ENCODE assay signal across 11 mouse cellular contexts in genomic region chr13:71403654-71404560, GRCm38 (mm10).
DNase-seq lines count a peak whose midpoint lies in the region; ATAC-seq lines count a peak whose summit lies in the region.
"Had no signal": no experiment of that assay in that cellular context is flagged by ENCODE, and none has a peak within 500 bp of the region (broad histone marks: within the 10 kb centered on the region; RNA-seq: fewer than 3 reads in every experiment).

No protein-coding gene starts in this region.

- H3K9me3 ChIP-seq in forebrain, embryonic 11.5 days (ENCODE audit: control insufficient read depth, low read length), result no peaks in the 10 kb centered on the region
- no peaks in the 10 kb centered on the region for H3K9me3 ChIP-seq in forebrain, embryonic 10.5 days

- ATAC-seq in forebrain, embryonic 11.5 days (replicated peaks; ENCODE audit: low FRiP score), result peak; percentile 56; the same call in 1 of the 2 replicates
- ATAC-seq: inflammation-experienced regulatory T-cells, adult 6 months had no signal

- H3K27me3 ChIP-seq in forebrain, embryonic 11.5 days (ENCODE audit: control insufficient read depth, insufficient read depth, low read length), result no peaks in the 10 kb centered on the region
- H3K27me3 ChIP-seq in forebrain, embryonic 10.5 days (ENCODE audit: poor library complexity, severe bottlenecking), result no peaks in the 10 kb centered on the region

- H3K36me3 ChIP-seq in forebrain, embryonic 11.5 days (ENCODE audit: control insufficient read depth, insufficient read depth, low read length), result no peaks in the 10 kb centered on the region
- no peaks in the 10 kb centered on the region for H3K36me3 ChIP-seq in forebrain, embryonic 10.5 days (replicated peaks)

- WGBS in forebrain, embryonic 11.5 days, result 57% methylated on average over 21 of the region's 21 CpGs
- 65% methylated on average over 21 of the region's 21 CpGs for WGBS in forebrain, embryonic 10.5 days

- no peak overlapping the region for H3K9ac ChIP-seq in forebrain, embryonic 11.5 days (ENCODE audit: low read length)

- no peak overlapping the region for H3K4me3 ChIP-seq in forebrain, embryonic 11.5 days (ENCODE audit: low read depth, low read length)
- H3K4me3 ChIP-seq in forebrain, embryonic 10.5 days, result no peak overlapping the region

- DNase-seq in forebrain, embryonic 11.5 days (ENCODE audit: low spot score), result no peak
- no peak for DNase-seq in forebrain, embryonic 10.5 days (ENCODE audit: extremely low spot score, low spot score)
- DNase-seq in frontal cortex, adult 2 months (ENCODE audit: extremely low spot score in 1 of 2, low spot score in 1 of 2), result peak; percentile 40 to 69
- peak; percentile 15 to 19 for DNase-seq in layer of hippocampus, postnatal 36 days
- peak; percentile 18 for DNase-seq in retina, embryonic 14.5 days (ENCODE audit: low spot score)
- no peak for DNase-seq in T-cell, adult 2 months (ENCODE audit: low spot score)
- DNase-seq in cerebellum, adult 11 months, result no peak
- no peak for DNase-seq in adrenal gland, adult (ENCODE audit: inconsistent age in 2 of 2, low spot score in 1 of 2)
- DNase-seq: cerebellum, adult 11-12 months; gastrocnemius, postnatal 14 days had no signal

- H3K27ac ChIP-seq in forebrain, embryonic 11.5 days (ENCODE audit: low read depth, low read length), result no peak overlapping the region
- H3K27ac ChIP-seq in forebrain, embryonic 10.5 days, result no peak overlapping the region

- no peak overlapping the region for H3K4me2 ChIP-seq in forebrain, embryonic 11.5 days (ENCODE audit: low read depth, low read length, severe bottlenecking)

- H3K4me1 ChIP-seq in forebrain, embryonic 11.5 days (replicated peaks; ENCODE audit: control insufficient read depth, insufficient read depth, low read length), result no peaks in the 10 kb centered on the region
- H3K4me1 ChIP-seq in forebrain, embryonic 10.5 days, result peaks cover 13% of the 10 kb centered on the region

Comparison
In these comparisons a context has a peak if more than half of its experiments do, and no peak if none do; other contexts are left out.
1. DNase-seq: peak in frontal cortex, adult 2 months (2 of 2), layer of hippocampus, postnatal 36 days (2 of 2) and retina, embryonic 14.5 days (single experiment); none in forebrain, embryonic 11.5 days (single experiment), forebrain, embryonic 10.5 days (single experiment), T-cell, adult 2 months (single experiment), cerebellum, adult 11 months (single experiment) and adrenal gland, adult (0 of 2).